ENCODE assay signal across 17 mouse cellular contexts in genomic region chr8:106410055-106410454, GRCm38 (mm10).
"Had no signal": no experiment of that assay in that cellular context is flagged by ENCODE, and none has a peak within 500 bp of the region (broad histone marks: within the 10 kb centered on the region; RNA-seq: fewer than 3 reads in every experiment).

No protein-coding gene starts in this region.

- H3K27ac ChIP-seq: liver, embryonic 15.5 days; lung, embryonic 15.5 days; macrophage; midbrain, embryonic 13.5 days; midbrain, embryonic 15.5 days; neural tube, embryonic 12.5 days; stomach, embryonic 15.5 days; stomach, postnatal 0 days had no signal

- ATAC-seq: liver, postnatal 0 days; lung, postnatal 0 days; midbrain, embryonic 13.5 days; midbrain, embryonic 15.5 days had no signal

- H3K4me3 ChIP-seq: liver, embryonic 15.5 days; lung, embryonic 15.5 days; midbrain, embryonic 13.5 days; midbrain, embryonic 15.5 days; neural tube, embryonic 12.5 days; stomach, embryonic 15.5 days had no signal

- DNase-seq: liver, postnatal 0 days; lung, adult 2 months; lung, postnatal 14 days; lung, postnatal 36 days; right cerebral cortex, postnatal 14 days; thymus, adult 2 months; thymus, postnatal 25 days; thymus, postnatal 4 days had no signal
